Mouse (Mus musculus): Measurements from ENCODE around the gene Gsx2.

Gsx2 gene

GRCm38 (mm10) chr5:75075383-75075941 lies at the start of gene Gsx2:
Gene Gsx2, plus strand, starts transcription at chr5:75075601.
- no peak for DNase-seq (ENCODE audit: low spot score in 2 of 2)

DNA sequence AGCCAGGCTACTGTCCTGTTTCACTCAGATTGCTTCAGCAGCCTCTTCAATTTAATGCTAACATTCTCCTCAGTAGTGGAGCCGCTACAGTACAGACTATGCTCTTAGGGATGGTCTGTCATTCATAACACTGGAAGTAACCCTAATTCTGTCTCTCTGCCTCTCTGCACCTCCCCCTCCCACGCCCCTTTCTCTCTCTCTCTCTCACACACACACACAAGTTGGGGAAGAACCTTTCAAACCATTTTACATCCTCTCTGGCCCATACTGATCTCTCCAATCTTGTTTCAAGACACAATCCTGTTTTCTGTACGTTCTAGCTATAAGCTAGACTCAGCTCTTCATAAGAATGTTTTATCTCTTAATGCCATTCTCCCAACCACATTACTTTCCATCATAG lies 39.9 kb upstream of the Gsx2 start:
- no peak for DNase-seq (ENCODE audit: low spot score in 2 of 2)

- DNase-seq (ENCODE audit: low spot score in 2 of 2), result no peak
Measured at GRCm38 (mm10) chr5:75039307-75039706, 36.1 kb upstream of the Gsx2 start.

GRCm38 (mm10) chr5:75043011-75043445 lies 32.4 kb upstream of the Gsx2 start:
- DNase-seq (ENCODE audit: low spot score in 2 of 2), result no peak

GRCm38 (mm10) chr5:75043621-75044301 lies 31.6 kb upstream of the Gsx2 start:
- DNase-seq (ENCODE audit: low spot score in 2 of 2), result peak in 1 of 2 experiments; percentile 28

- DNase-seq (ENCODE audit: low spot score in 2 of 2), result peak; percentile 75 to 87
Measured at GRCm38 (mm10) chr5:75044310-75044904, 31.0 kb upstream of the Gsx2 start, which contains the start of gene Chic2. Gene Chic2, minus strand, starts transcription at chr5:75044774.

- no peak for DNase-seq (ENCODE audit: low spot score in 2 of 2)
Measured at GRCm38 (mm10) chr5:75045371-75045770, 30.0 kb upstream of the Gsx2 start.

GRCm38 (mm10) chr5:75046681-75047321 lies 28.6 kb upstream of the Gsx2 start:
- DNase-seq (ENCODE audit: low spot score in 2 of 2), result no peak

GRCm38 (mm10) chr5:75051109-75051508 lies 24.3 kb upstream of the Gsx2 start:
- DNase-seq (ENCODE audit: low spot score in 2 of 2), result no peak

GRCm38 (mm10) chr5:75063177-75063576 lies 12.2 kb upstream of the Gsx2 start:
- DNase-seq (ENCODE audit: low spot score in 2 of 2), result no peak

DNA sequence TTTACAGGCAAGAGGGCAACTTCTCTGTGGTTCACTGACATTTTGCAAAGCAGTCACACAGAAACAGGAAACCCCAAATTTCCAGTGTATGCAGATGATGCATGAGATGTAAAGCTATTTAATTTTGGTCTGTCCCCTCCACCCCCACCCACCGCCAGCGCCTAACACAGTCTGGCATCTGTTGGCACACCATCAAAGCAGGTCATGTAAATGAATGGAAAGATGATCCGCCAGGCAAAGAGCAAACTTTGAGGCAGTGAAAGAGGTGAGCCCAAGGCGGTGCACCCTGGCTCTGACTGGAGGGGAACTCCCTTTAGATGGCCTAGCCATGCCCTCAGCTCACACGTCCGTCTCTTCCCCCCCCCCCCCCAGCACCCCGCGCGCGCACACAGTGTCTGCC lies 8.7 kb upstream of the Gsx2 start:
- no peak for DNase-seq (ENCODE audit: low spot score in 2 of 2)

DNA sequence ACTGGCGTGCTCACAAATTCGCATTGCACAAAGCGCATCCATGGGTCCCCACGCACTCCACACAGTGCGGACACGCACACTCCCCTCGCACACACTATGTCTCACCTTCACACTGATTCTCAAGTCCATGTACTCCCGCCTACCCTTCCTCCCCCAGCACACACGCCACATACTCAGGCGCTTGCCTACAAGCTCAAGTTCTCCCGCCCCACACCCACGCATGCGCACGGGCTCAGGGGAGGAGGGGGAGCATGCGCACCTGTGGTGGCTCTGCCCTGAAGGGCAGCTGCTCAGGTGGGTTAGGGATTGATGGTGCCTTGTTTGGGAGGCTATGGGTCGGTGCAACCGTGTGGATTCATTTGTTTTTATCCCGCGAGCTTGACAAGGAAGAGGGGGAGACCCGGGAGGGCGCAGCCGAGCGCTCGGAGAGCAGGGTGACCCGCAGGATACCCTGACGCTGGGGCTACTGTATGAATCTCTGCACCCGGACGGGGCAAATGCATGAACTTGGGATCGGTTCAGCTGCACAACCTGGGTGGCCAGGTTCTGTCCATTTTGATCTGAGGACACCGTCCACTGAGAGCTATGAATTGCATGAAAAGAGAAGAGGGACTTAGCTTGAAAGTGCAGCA lies 8.2 kb upstream of the Gsx2 start:
- no peak for DNase-seq (ENCODE audit: low spot score in 2 of 2)

- no peak for DNase-seq (ENCODE audit: low spot score in 2 of 2)
Measured at GRCm38 (mm10) chr5:75070132-75070531, 5.3 kb upstream of the Gsx2 start.

DNA sequence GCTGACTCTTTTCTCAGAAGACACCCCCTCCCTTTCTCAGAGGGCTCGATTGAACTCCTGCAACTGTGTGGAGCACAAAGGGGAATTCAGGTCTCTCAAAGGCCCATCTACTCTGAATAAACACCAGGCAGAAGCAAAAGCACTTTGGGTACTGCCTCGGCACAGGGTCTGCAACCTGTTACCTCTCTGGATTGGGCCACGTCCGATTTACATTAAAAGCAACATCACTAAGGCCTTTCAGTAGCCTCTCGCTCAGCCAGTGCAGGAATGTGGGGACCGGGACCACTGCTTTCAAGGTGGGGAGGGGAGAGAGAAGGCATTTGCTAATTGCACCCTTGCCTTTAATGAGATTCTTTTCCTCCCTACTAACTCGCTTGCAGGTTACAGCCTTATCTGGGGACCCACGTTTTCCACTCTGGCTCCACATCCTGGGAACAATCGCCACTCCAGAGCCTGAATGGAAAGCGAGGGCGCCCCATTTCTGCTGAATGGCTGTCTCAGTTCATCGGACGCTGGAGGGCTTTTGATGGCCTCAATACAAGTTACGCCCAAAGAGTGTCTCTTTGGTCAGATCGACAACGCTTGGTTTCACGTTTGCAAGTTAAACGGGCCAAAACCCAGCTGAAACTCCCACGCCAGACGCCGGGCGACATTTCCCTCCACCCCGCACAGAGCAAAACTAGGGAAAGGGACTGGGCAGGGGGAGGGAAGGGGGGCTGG lies 4.6 kb upstream of the Gsx2 start:
- no peak for DNase-seq (ENCODE audit: low spot score in 2 of 2)

GRCm38 (mm10) chr5:75071951-75072350 lies 3.5 kb upstream of the Gsx2 start:
- no peak for DNase-seq (ENCODE audit: low spot score in 2 of 2)

- DNase-seq (ENCODE audit: low spot score in 2 of 2), result no peak
Measured at GRCm38 (mm10) chr5:75072532-75072931, 2.9 kb upstream of the Gsx2 start.

DNA sequence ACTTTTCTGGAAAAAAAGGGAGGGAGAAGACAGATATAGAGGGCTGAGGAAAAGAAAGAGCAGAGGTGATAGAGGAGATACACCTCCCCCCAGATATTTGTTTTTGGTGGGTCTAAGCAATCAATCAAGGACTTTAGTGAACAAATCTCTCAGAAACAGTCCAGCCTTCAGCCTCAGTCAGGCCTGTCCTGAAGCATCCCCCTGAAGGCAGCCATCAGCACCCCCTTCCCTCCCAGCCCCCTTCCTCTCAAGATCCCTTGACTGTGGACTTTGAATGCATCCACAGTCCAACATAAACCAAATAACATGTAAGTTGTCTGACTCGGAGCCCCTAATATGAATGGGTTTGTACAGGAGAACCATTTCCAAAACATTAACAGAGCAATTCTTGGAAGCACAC lies 2.2 kb upstream of the Gsx2 start:
- DNase-seq (ENCODE audit: low spot score in 2 of 2), result no peak

GRCm38 (mm10) chr5:75073684-75074083 lies 1.7 kb upstream of the Gsx2 start:
- DNase-seq (ENCODE audit: low spot score in 2 of 2), result no peak

- no peak for DNase-seq (ENCODE audit: low spot score in 2 of 2)
Measured at GRCm38 (mm10) chr5:75074132-75074531, 1.3 kb upstream of the Gsx2 start.

- no peak for DNase-seq (ENCODE audit: low spot score in 2 of 2)
Measured at GRCm38 (mm10) chr5:75074537-75075382, 641 bp upstream of the Gsx2 start.
